Mouse (Mus musculus) CH12.LX (cell line): ENCODE measurements around the gene 4930447C04Rik. TPM values are rescaled to one million over a fixed set of nuclear protein-coding genes. Genes with fewer than 3 reads are reported as not detected.
A peak's percentile ranks its signal among the peaks of the same experiment; 100 is the strongest.

Experiments
- DNase-seq: peaks from one replicate; pipeline ENCODE4 v3.0.0-alpha.2; 2013; ENCODE audit errors: extremely low read depth
- H3K27ac ChIP-seq: 2 replicates; pipeline ENCODE4 v1.5.1; 2012; ENCODE audit warnings: low read depth, mild to moderate bottlenecking, control low read depth, moderate library complexity; ENCODE audit not compliant: insufficient read depth
- H3K27me3 ChIP-seq: replicated peaks from 2 replicates; pipeline ENCODE3; 2012; ENCODE audit warnings: inconsistent platforms
- H3K36me3 ChIP-seq, 2 experiments: replicated peaks in 1 of 2; 2 replicates each; pipeline versions ENCODE3 to v1.6.1; 2012; ENCODE audit warnings: inconsistent platforms in 1 of 2, low read length in 1 of 2, mild to moderate bottlenecking in 1 of 2, mixed read lengths in 1 of 2, moderate library complexity in 1 of 2; ENCODE audit not compliant: control insufficient read depth in 1 of 2, insufficient read depth in 1 of 2
- H3K4me1 ChIP-seq, 2 experiments: 2 replicates each; pipeline ENCODE4 v1.6.1; 2012; ENCODE audit warnings: inconsistent platforms in 1 of 2, moderate library complexity in 1 of 2; ENCODE audit not compliant: insufficient read depth in 2 of 2, control insufficient read depth in 1 of 2
- H3K4me2 ChIP-seq: 2 replicates; pipeline ENCODE4 v1.6.1; 2012; ENCODE audit warnings: low read depth, mild to moderate bottlenecking, control low read depth; ENCODE audit not compliant: poor library complexity, insufficient read depth, severe bottlenecking
- H3K4me3 ChIP-seq, 3 experiments: fragments of 150-350 bp in 1 of 3; sonication (generic) in 1 of 3; replicated peaks in 1 of 3; 2 replicates each; pipeline versions ENCODE3 to v1.5.1; 2011 to 2012; ENCODE audit warnings: low read depth in 2 of 3, low read length in 2 of 3, mild to moderate bottlenecking in 2 of 3, moderate library complexity in 2 of 3, control low read depth in 1 of 3, improper control_type of control experiment in 1 of 3, inconsistent platforms in 1 of 3, mixed read lengths in 1 of 3; ENCODE audit not compliant: poor library complexity in 1 of 3
- H3K79me2 ChIP-seq: replicated peaks from 2 replicates; pipeline ENCODE4 v1.6.1; 2012; ENCODE audit warnings: mild to moderate bottlenecking, moderate library complexity; ENCODE audit not compliant: control insufficient read depth, poor library complexity, insufficient read depth, severe bottlenecking; ENCODE audit errors: extremely low read depth
- H3K9ac ChIP-seq: 2 replicates; pipeline ENCODE4 v1.6.1; 2012; ENCODE audit warnings: low read depth, mild to moderate bottlenecking, control low read depth, moderate library complexity; ENCODE audit not compliant: insufficient read depth
- H3K9me3 ChIP-seq: replicated peaks from 2 replicates; pipeline ENCODE3; 2012; ENCODE audit warnings: low read length, inconsistent platforms, mixed read lengths
- BHLHE40 ChIP-seq: IDR thresholded peaks from 2 replicates; pipeline ENCODE4 v1.6.1; 2011; ENCODE audit warnings: mild to moderate bottlenecking, low read depth, low read length, improper control_type of control experiment
- CHD1 ChIP-seq: IDR thresholded peaks from 2 replicates; pipeline ENCODE4 v1.6.1; 2012; ENCODE audit warnings: low read depth, low read length, improper control_type of control experiment, inconsistent platforms
- CHD2 ChIP-seq: IDR thresholded peaks from 2 replicates; pipeline ENCODE4 v1.6.1; 2011; ENCODE audit warnings: low read length, improper control_type of control experiment
- E2F4 ChIP-seq: IDR thresholded peaks from 2 replicates; pipeline ENCODE4 v1.6.1; 2011; ENCODE audit warnings: low read depth, low read length, improper control_type of control experiment; ENCODE audit not compliant: insufficient replicate concordance
- EP300 ChIP-seq: IDR thresholded peaks from 2 replicates; pipeline ENCODE4 v1.6.1; 2011; ENCODE audit warnings: low read length, improper control_type of control experiment
- ETS1 ChIP-seq: conservative IDR thresholded peaks from 2 replicates; pipeline ENCODE4 v1.6.1; 2012; ENCODE audit warnings: low read depth, mild to moderate bottlenecking, inconsistent platforms, low read length, improper control_type of control experiment, moderate library complexity
- GABPA ChIP-seq: IDR thresholded peaks from 2 replicates; pipeline ENCODE4 v1.6.1; 2012; ENCODE audit warnings: low read depth, low read length, improper control_type of control experiment, inconsistent platforms; ENCODE audit not compliant: insufficient replicate concordance
- HCFC1 ChIP-seq: IDR thresholded peaks from 2 replicates; pipeline ENCODE4 v1.6.1; 2012; ENCODE audit warnings: low read depth, mild to moderate bottlenecking, inconsistent platforms, low read length, improper control_type of control experiment
- IRF4 ChIP-seq: IDR thresholded peaks from 2 replicates; pipeline ENCODE4 v1.6.1; 2014; ENCODE audit warnings: low read depth, mild to moderate bottlenecking, inconsistent platforms, low read length, improper control_type of control experiment
- JUN ChIP-seq: IDR thresholded peaks from 2 replicates; pipeline ENCODE4 v1.6.1; 2011; ENCODE audit warnings: low read depth, mild to moderate bottlenecking, low read length, improper control_type of control experiment, moderate library complexity; ENCODE audit not compliant: insufficient read depth
- KAT2A ChIP-seq: IDR thresholded peaks from 2 replicates; pipeline ENCODE4 v1.6.1; 2012; ENCODE audit warnings: low read length, improper control_type of control experiment, inconsistent platforms; ENCODE audit not compliant: insufficient replicate concordance
- MAFK ChIP-seq: IDR thresholded peaks from 2 replicates; pipeline ENCODE4 v1.6.1; 2011; ENCODE audit warnings: low read length, improper control_type of control experiment; ENCODE audit not compliant: insufficient replicate concordance
- MAX ChIP-seq: IDR thresholded peaks from 2 replicates; pipeline ENCODE4 v1.6.1; 2011; ENCODE audit warnings: low read length, improper control_type of control experiment
- MAZ ChIP-seq: IDR thresholded peaks from 2 replicates; pipeline ENCODE4 v1.6.1; 2012; ENCODE audit warnings: low read depth, mild to moderate bottlenecking, inconsistent platforms, low read length, improper control_type of control experiment, moderate library complexity
- MEF2A ChIP-seq: IDR thresholded peaks from 2 replicates; pipeline ENCODE4 v1.6.1; 2014; ENCODE audit warnings: low read depth, mild to moderate bottlenecking, inconsistent platforms, low read length, improper control_type of control experiment, borderline replicate concordance
- MYC ChIP-seq: IDR thresholded peaks from 2 replicates; pipeline ENCODE4 v1.6.1; 2011; ENCODE audit warnings: low read depth, mild to moderate bottlenecking, improper control_type of control experiment, low read length
- NRF1 ChIP-seq: IDR thresholded peaks from 2 replicates; pipeline ENCODE4 v1.6.1; 2014; ENCODE audit warnings: low read depth, mild to moderate bottlenecking, inconsistent platforms, low read length, improper control_type of control experiment, moderate library complexity
- POLR2A ChIP-seq: IDR thresholded peaks from 2 replicates; pipeline ENCODE4 v1.6.1; 2011; ENCODE audit warnings: low read depth, mild to moderate bottlenecking, improper control_type of control experiment, low read length
- RAD21 ChIP-seq: IDR thresholded peaks from 2 replicates; pipeline ENCODE4 v1.6.1; 2011; ENCODE audit warnings: low read depth, mild to moderate bottlenecking, low read length, improper control_type of control experiment, moderate library complexity
- RCOR1 ChIP-seq: conservative IDR thresholded peaks from 2 replicates; pipeline ENCODE4 v1.6.1; 2012; ENCODE audit warnings: low read depth, mild to moderate bottlenecking, inconsistent platforms, low read length, improper control_type of control experiment
- SIN3A ChIP-seq: IDR thresholded peaks from 2 replicates; pipeline ENCODE4 v1.6.1; 2012; ENCODE audit warnings: low read length, improper control_type of control experiment, inconsistent platforms
- TBP ChIP-seq: conservative IDR thresholded peaks from 2 replicates; pipeline ENCODE4 v1.6.1; 2011; ENCODE audit warnings: low read depth, low read length, improper control_type of control experiment
- TCF12 ChIP-seq: IDR thresholded peaks from 2 replicates; pipeline ENCODE4 v1.6.1; 2014; ENCODE audit warnings: low read depth, mild to moderate bottlenecking, inconsistent platforms, low read length, improper control_type of control experiment
- UBTF ChIP-seq: IDR thresholded peaks from 2 replicates; pipeline ENCODE4 v1.6.1; 2012; ENCODE audit warnings: low read depth, mild to moderate bottlenecking, inconsistent platforms, low read length, improper control_type of control experiment, moderate library complexity
- USF1 ChIP-seq: IDR thresholded peaks from 2 replicates; pipeline ENCODE4 v1.6.1; 2014; ENCODE audit warnings: low read depth, mild to moderate bottlenecking, inconsistent platforms, low read length, improper control_type of control experiment
- USF2 ChIP-seq: conservative IDR thresholded peaks from 2 replicates; pipeline ENCODE4 v1.6.1; 2011; ENCODE audit warnings: low read depth, low read length, improper control_type of control experiment
- ZC3H11A ChIP-seq: IDR thresholded peaks from 2 replicates; pipeline ENCODE4 v1.6.1; 2012; ENCODE audit warnings: low read depth, mild to moderate bottlenecking, inconsistent platforms, low read length, improper control_type of control experiment
- ZKSCAN1 ChIP-seq: IDR thresholded peaks from 2 replicates; pipeline ENCODE4 v1.6.1; 2012; ENCODE audit warnings: low read depth, inconsistent platforms, low read length, improper control_type of control experiment, borderline replicate concordance
- ZNF384 ChIP-seq: IDR thresholded peaks from 2 replicates; pipeline ENCODE4 v1.6.1; 2012; ENCODE audit warnings: low read depth, low read length, improper control_type of control experiment, inconsistent platforms
- dilution Hi-C: fragments of 300-500 bp; cut with MboI; formaldehyde crosslinking; loops from 2 replicates; pipeline ENCODE4 v1.14.3; 2020; ENCODE audit warnings: low sequenced_read_pairs; ENCODE audit not compliant: extremely low pct_unique_long_range_greater_than_20kb, extremely low pct_ligation_motif_present
- in situ Hi-C: fragments of 300-500 bp; cut with MboI; formaldehyde crosslinking; loops from 3 replicates; pipeline ENCODE4 v1.14.3; 2019; ENCODE audit warnings: low sequenced_read_pairs, low pct_ligation_motif_present, low pct_unique_long_range_greater_than_20kb, mixed read lengths
- polyA plus RNA-seq: library from polyadenylated mRNA; unstranded; fragments of >175 nt; gene quantifications from 2 replicates; pipeline ENCODE4 v1.2.1, GENCODE M21; 2012; ENCODE audit warnings: low read depth; ENCODE audit not compliant: insufficient read length
- total RNA-seq, 2 experiments: library from RNA; depleted of rRNA; stranded (reverse); fragments of 300-350 nt in 1 of 2; fragments of >200 nt in 1 of 2; gene quantifications; 2 replicates each; pipeline ENCODE4 v1.2.3; 2012 to 2014

The 4930447C04Rik gene
- total and polyA plus RNA-seq, 3 experiments, result 0.52 to 0.89 (median 0.74) TPM

DNA sequence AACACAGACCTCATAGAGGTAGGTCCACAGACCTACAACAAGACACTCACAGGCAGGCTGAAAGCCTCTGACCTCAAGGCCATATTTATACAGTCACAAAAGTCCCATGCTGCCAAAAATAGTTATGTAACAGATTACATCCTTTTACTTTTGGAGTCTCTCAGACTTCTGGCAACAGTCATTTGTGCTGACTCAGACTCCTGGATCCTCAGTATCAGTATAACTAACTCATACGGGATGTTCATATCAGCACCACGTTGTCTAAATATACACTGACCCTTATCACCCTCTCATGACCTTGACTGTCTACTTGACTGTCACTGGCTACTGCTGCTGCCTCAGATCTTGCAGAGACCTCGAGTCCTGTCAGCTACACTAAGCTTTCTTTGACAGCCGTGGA lies 14.3 kb upstream of the 4930447C04Rik start:
- TF ChIP-seq MAFK (peak; percentile 97), CHD2 (no peak), E2F4 (no peak), MYC (0 out of 2 replicates have a peak, but pooled peaks have one; percentile 24), MAX (0 out of 2 replicates have a peak, but pooled peaks have one; percentile 24), IRF4 (no peak; the same call in 1 of the 2 replicates), POLR2A (peak; percentile 30; the same call in 1 of the 2 replicates), HCFC1 (no peak), ETS1 (peak; percentile 86), TBP (peak; percentile 43; the same call in 1 of the 2 replicates), EP300 (0 out of 2 replicates have a peak, but pooled peaks have one; percentile 4), ZNF384 (no peak), NRF1 (no peak), ZC3H11A (no peak), MAZ (no peak), KAT2A (no peak), SIN3A (no peak), GABPA (no peak), TCF12 (0 out of 2 replicates have a peak, but pooled peaks have one; percentile 16), USF1 (no peak), JUN (no peak), MEF2A (peak; percentile 97), RCOR1 (no peak), CHD1 (no peak), BHLHE40 (peak; percentile 36; the same call in 1 of the 2 replicates), USF2 (no peak), ZKSCAN1 (no peak), UBTF (no peak), RAD21 (no peak)
- no peaks in the 10 kb centered on the region for H3K27me3 ChIP-seq
- dilution Hi-C loops, result no loop called here

More for the DNA sequence above, 14.3 kb upstream of the 4930447C04Rik start:
- H3K9me3 ChIP-seq, result no peaks in the 10 kb centered on the region
- peaks cover 10 to 13% of the 10 kb centered on the region in 2 experiments for H3K36me3 ChIP-seq
- H3K79me2 ChIP-seq, result peaks cover 19% of the 10 kb centered on the region
- peaks cover 18 to 61% of the 10 kb centered on the region in 2 experiments for H3K4me1 ChIP-seq
- in situ Hi-C loops, result loop anchor here (5.0 kb wide), 1 partner anchor 108 kb away; no protein-coding TSS in a partner anchor
- H3K27ac ChIP-seq, result peak overlapping the region; percentile 98
- peak overlapping the region; percentile 21; the same call in 1 of the 2 replicates for H3K9ac ChIP-seq
- DNase-seq, result peak; percentile 66
- peak overlapping the region; percentile 64 for H3K4me2 ChIP-seq
- H3K4me3 ChIP-seq, result peak overlapping the region in 1 of 3 experiments; percentile 28
